Mouse (Mus musculus) hindbrain, embryonic 13.5 days (tissue): ENCODE data around the gene Haus6. TPM values are rescaled to one million over a fixed set of nuclear protein-coding genes. Genes with fewer than 3 reads are reported as not detected.
"Not testable (repeated sequence)": the region's sequence is repeated elsewhere in the genome, so short reads cannot be mapped to it uniquely, and the experiment has no call there.

Source experiments
- ATAC-seq: fragments of 200-750 bp; cut with Nextera tagmentation; 2 replicates; pipeline ENCODE4 v1.8.0; 2017; ENCODE audit warnings: moderate TSS enrichment; ENCODE audit not compliant: low FRiP score
- H3K27ac ChIP-seq: fragments of 300-500 bp; sonication (generic); 2 replicates; pipeline ENCODE4 v1.5.1; 2015; ENCODE audit warnings: inconsistent platforms, mild to moderate bottlenecking, moderate library complexity
- H3K27me3 ChIP-seq: fragments of 300-500 bp; sonication (generic); 2 replicates; pipeline ENCODE4 v1.6.1; 2015; ENCODE audit warnings: mild to moderate bottlenecking, inconsistent platforms
- H3K36me3 ChIP-seq: fragments of 300-500 bp; sonication (generic); 2 replicates; pipeline ENCODE4 v1.6.1; 2015; ENCODE audit warnings: mild to moderate bottlenecking, inconsistent platforms
- H3K4me1 ChIP-seq: fragments of 300-500 bp; sonication (generic); replicated peaks from 2 replicates; pipeline ENCODE4 v1.6.1; 2015; ENCODE audit warnings: inconsistent platforms
- H3K4me2 ChIP-seq: fragments of 300-500 bp; sonication (generic); 2 replicates; pipeline ENCODE4 v1.6.1; 2015; ENCODE audit warnings: inconsistent platforms, mild to moderate bottlenecking, moderate library complexity
- H3K4me3 ChIP-seq: fragments of 300-500 bp; sonication (generic); 2 replicates; pipeline ENCODE4 v1.5.1; 2015; ENCODE audit warnings: mild to moderate bottlenecking, inconsistent platforms
- H3K9ac ChIP-seq: fragments of 300-500 bp; sonication (generic); 2 replicates; pipeline ENCODE4 v1.6.1; 2015; ENCODE audit warnings: mild to moderate bottlenecking, inconsistent platforms
- H3K9me3 ChIP-seq: fragments of 300-500 bp; sonication (generic); 2 replicates; pipeline ENCODE4 v1.6.1; 2016; ENCODE audit warnings: inconsistent platforms
- WGBS: fragments of 180-500 bp; shearing (Covaris S2); methylation state at CpG from one replicate; pipeline ENCODE4 v1.1.7; 2015; 5-methylcytosine and 5-hydroxymethylcytosine counted together
- polyA plus RNA-seq: library from polyadenylated mRNA; unstranded; fragments of >200 nt; fragmentation: Nextera tagmentation; extraction: Ambion mirVana; gene quantifications from 2 replicates; pipeline ENCODE4 v1.2.1, GENCODE M21; 2015

The Haus6 gene
- 7.4 and 9.9 TPM in 2 replicates for polyA plus RNA-seq

- ATAC-seq = peak; percentile 100
- Histone ChIP-seq H3K4me2 (peak within 1 kb of the TSS; percentile 96), H3K27ac (peak within 1 kb of the TSS; percentile 74), H3K27me3 (no peaks in the 10 kb centered on the region), H3K9me3 (no peaks in the 10 kb centered on the region), H3K9ac (peak within 1 kb of the TSS; percentile 87), H3K36me3 (no peaks in the 10 kb centered on the region), H3K4me1 (peaks cover 21% of the 10 kb centered on the region), H3K4me3 (peak within 1 kb of the TSS; percentile 81)
- WGBS = under 1% methylated on average over 59 of the region's 59 CpGs
Measured at GRCm38 (mm10) chr4:86611524-86612288, at the start of gene Haus6. Gene Haus6 (minus strand): TSS chr4:86612055.

GRCm38 (mm10) chr4:86657176-86657575, 45.3 kb upstream of the Haus6 start:
- no peak overlapping the region for H3K9ac ChIP-seq
- no peaks in the 10 kb centered on the region for H3K4me1 ChIP-seq
- no peak for ATAC-seq
- H3K27ac ChIP-seq = no peak overlapping the region
- no peak overlapping the region for H3K4me3 ChIP-seq
- H3K36me3 ChIP-seq = peaks cover 60% of the 10 kb centered on the region
- 97% methylated on average over 12 of the region's 12 CpGs for WGBS
- no peaks in the 10 kb centered on the region for H3K27me3 ChIP-seq
- H3K9me3 ChIP-seq = no peaks in the 10 kb centered on the region
- no peak overlapping the region for H3K4me2 ChIP-seq

- peaks cover 54% of the 10 kb centered on the region for H3K36me3 ChIP-seq
Measured at GRCm38 (mm10) chr4:86656410-86656809, 44.6 kb upstream of the Haus6 start.

GRCm38 (mm10) chr4:86651686-86652384, 40.0 kb upstream of the Haus6 start:
- H3K4me3 ChIP-seq = no peak overlapping the region
- no peak for ATAC-seq
- no peak overlapping the region for H3K27ac ChIP-seq
- H3K9me3 ChIP-seq = no peaks in the 10 kb centered on the region
- H3K36me3 ChIP-seq = peaks cover 11% of the 10 kb centered on the region
- WGBS = 76% methylated on average over 10 of the region's 10 CpGs
- H3K27me3 ChIP-seq = no peaks in the 10 kb centered on the region
- no peak overlapping the region for H3K9ac ChIP-seq
- no peaks in the 10 kb centered on the region for H3K4me1 ChIP-seq
- no peak overlapping the region for H3K4me2 ChIP-seq

More at GRCm38 (mm10) chr4:86656410-86656809, 44.6 kb upstream of the Haus6 start:
- not testable (repeated sequence) for H3K9me3 ChIP-seq, H3K27me3 ChIP-seq, ATAC-seq, H3K27ac ChIP-seq, H3K9ac ChIP-seq, H3K4me2 ChIP-seq, H3K4me3 ChIP-seq, H3K4me1 ChIP-seq
- 91% methylated on average over 8 of the region's 8 CpGs for WGBS

GRCm38 (mm10) chr4:86648394-86648793, 36.5 kb upstream of the Haus6 start:
- H3K9ac ChIP-seq, H3K4me1 ChIP-seq, ATAC-seq, H3K4me3 ChIP-seq, H3K27ac ChIP-seq, H3K9me3 ChIP-seq, H3K4me2 ChIP-seq, H3K36me3 ChIP-seq, H3K27me3 ChIP-seq: not testable (repeated sequence)
- WGBS = 92% methylated on average over 11 of the region's 13 CpGs

GRCm38 (mm10) chr4:86637561-86637960, 25.7 kb upstream of the Haus6 start:
- not testable (repeated sequence) for H3K9ac ChIP-seq, H3K27ac ChIP-seq, H3K9me3 ChIP-seq, H3K4me2 ChIP-seq, H3K4me1 ChIP-seq, ATAC-seq, H3K4me3 ChIP-seq, H3K36me3 ChIP-seq, H3K27me3 ChIP-seq
- 91% methylated on average over 9 of the region's 9 CpGs for WGBS

- not testable (repeated sequence) for H3K9me3 ChIP-seq, H3K27ac ChIP-seq, H3K36me3 ChIP-seq, H3K9ac ChIP-seq, H3K4me3 ChIP-seq, H3K4me2 ChIP-seq, H3K27me3 ChIP-seq, H3K4me1 ChIP-seq, ATAC-seq
Measured at GRCm38 (mm10) chr4:86634873-86635272, 23.0 kb upstream of the Haus6 start.

- H3K27me3 ChIP-seq, H3K4me1 ChIP-seq, H3K9ac ChIP-seq, H3K4me3 ChIP-seq, H3K27ac ChIP-seq, ATAC-seq, H3K9me3 ChIP-seq, H3K4me2 ChIP-seq, H3K36me3 ChIP-seq: not testable (repeated sequence)
Measured at GRCm38 (mm10) chr4:86634312-86634711, 22.5 kb upstream of the Haus6 start.

GRCm38 (mm10) chr4:86632556-86632955, 20.7 kb upstream of the Haus6 start:
- H3K36me3 ChIP-seq, H3K27ac ChIP-seq, H3K4me2 ChIP-seq, H3K4me1 ChIP-seq, H3K4me3 ChIP-seq, H3K9me3 ChIP-seq, ATAC-seq, H3K9ac ChIP-seq, H3K27me3 ChIP-seq: not testable (repeated sequence)
- 66% methylated on average over 4 of the region's 5 CpGs for WGBS

GRCm38 (mm10) chr4:86631831-86632230, 20.0 kb upstream of the Haus6 start:
- 78% methylated on average over 4 of the region's 4 CpGs for WGBS
- H3K27me3 ChIP-seq = no peaks in the 10 kb centered on the region
- no peaks in the 10 kb centered on the region for H3K4me1 ChIP-seq
- H3K9ac ChIP-seq = no peak overlapping the region
- no peak overlapping the region for H3K4me2 ChIP-seq
- H3K36me3 ChIP-seq = no peaks in the 10 kb centered on the region
- no peak overlapping the region for H3K27ac ChIP-seq
- no peak for ATAC-seq
- H3K4me3 ChIP-seq = no peak overlapping the region
- H3K9me3 ChIP-seq = no peaks in the 10 kb centered on the region

- 97% methylated on average over 7 of the region's 7 CpGs for WGBS
- not testable (repeated sequence) for ATAC-seq
Measured at GRCm38 (mm10) chr4:86626496-86626895, 14.6 kb upstream of the Haus6 start.

GRCm38 (mm10) chr4:86625463-86625862, 13.6 kb upstream of the Haus6 start:
- WGBS = 89% methylated on average over 5 of the region's 5 CpGs
- Histone ChIP-seq H3K9me3 (no peaks in the 10 kb centered on the region), H3K4me1 (no peaks in the 10 kb centered on the region), H3K4me2 (no peak overlapping the region), H3K36me3 (no peaks in the 10 kb centered on the region), H3K9ac (no peak overlapping the region), H3K4me3 (no peak overlapping the region), H3K27ac (no peak overlapping the region), H3K27me3 (no peaks in the 10 kb centered on the region)
- ATAC-seq = no peak

More at GRCm38 (mm10) chr4:86626496-86626895, 14.6 kb upstream of the Haus6 start:
- H3K36me3 ChIP-seq, H3K27ac ChIP-seq, H3K9ac ChIP-seq, H3K27me3 ChIP-seq, H3K4me1 ChIP-seq, H3K9me3 ChIP-seq, H3K4me3 ChIP-seq, H3K4me2 ChIP-seq: not testable (repeated sequence)

GRCm38 (mm10) chr4:86622532-86622931, 10.7 kb upstream of the Haus6 start:
- not testable (repeated sequence) for H3K27me3 ChIP-seq, H3K4me3 ChIP-seq, H3K36me3 ChIP-seq, H3K4me1 ChIP-seq, H3K4me2 ChIP-seq, ATAC-seq, H3K9ac ChIP-seq, H3K27ac ChIP-seq, H3K9me3 ChIP-seq
- 92% methylated on average over 1 of the region's 1 CpGs for WGBS
